Mouse (Mus musculus) hindbrain, embryonic 16.5 days (tissue): ENCODE measurements around the gene Hsf2bp. TPM values are rescaled to one million over a fixed set of nuclear protein-coding genes. Genes with fewer than 3 reads are reported as not detected.

ENCODE experiments used
- ATAC-seq: fragments of 200-750 bp; cut with Nextera tagmentation; 2 replicates; pipeline ENCODE4 v1.8.0; 2017; ENCODE audit warnings: moderate TSS enrichment, moderate library complexity
- H3K27ac ChIP-seq: fragments of 300-500 bp; sonication (generic); 2 replicates; pipeline ENCODE4 v1.5.1; 2014; ENCODE audit warnings: low read depth, mild to moderate bottlenecking, control low read depth, low read length, moderate library complexity
- H3K27me3 ChIP-seq: fragments of 300-500 bp; sonication (generic); replicated peaks from 2 replicates; pipeline ENCODE4 v1.6.1; 2014; ENCODE audit warnings: low read length; ENCODE audit not compliant: control insufficient read depth, insufficient read depth
- H3K36me3 ChIP-seq: fragments of 300-500 bp; sonication (generic); 2 replicates; pipeline ENCODE4 v1.6.1; 2014; ENCODE audit warnings: mild to moderate bottlenecking, low read length, moderate library complexity, mixed read lengths; ENCODE audit not compliant: control insufficient read depth, insufficient read depth
- H3K4me1 ChIP-seq: fragments of 300-500 bp; sonication (generic); 2 replicates; pipeline ENCODE4 v1.6.1; 2014; ENCODE audit warnings: low read depth, low read length; ENCODE audit not compliant: control insufficient read depth, insufficient read depth
- H3K4me2 ChIP-seq: fragments of 300-500 bp; sonication (generic); 2 replicates; pipeline ENCODE4 v1.6.1; 2014; ENCODE audit warnings: mild to moderate bottlenecking, low read length, control low read depth, moderate library complexity
- H3K4me3 ChIP-seq: fragments of 300-500 bp; sonication (generic); 2 replicates; pipeline ENCODE4 v1.5.1; 2014; ENCODE audit warnings: mild to moderate bottlenecking, low read length, control low read depth, moderate library complexity
- H3K9ac ChIP-seq: fragments of 300-500 bp; sonication (generic); 2 replicates; pipeline ENCODE4 v1.6.1; 2014; ENCODE audit warnings: low read depth, mild to moderate bottlenecking, control low read depth, low read length, moderate library complexity
- H3K9me3 ChIP-seq: fragments of 300-500 bp; sonication (generic); 2 replicates; pipeline ENCODE4 v1.6.1; 2014; ENCODE audit warnings: mild to moderate bottlenecking, low read length, moderate library complexity; ENCODE audit not compliant: control insufficient read depth
- WGBS: fragments of 180-500 bp; shearing (Covaris S2); extraction: QIAGEN DNeasy Blood & Tissue Kit; methylation state at CpG from one replicate; pipeline ENCODE4 v1.1.7; 2014; 5-methylcytosine and 5-hydroxymethylcytosine counted together
- polyA plus RNA-seq: library from polyadenylated mRNA; unstranded; fragments of >200 nt; fragmentation: Nextera tagmentation; extraction: Ambion mirVana; gene quantifications from 2 replicates; pipeline ENCODE4 v1.2.1, GENCODE M21; 2015

Gene Hsf2bp
- polyA plus RNA-seq, 1 experiment from 2014 or later, result 0.30 TPM

GRCm38 (mm10) chr17:31902630-31903198, 133.4 kb downstream of the Hsf2bp start:
- no peaks in the 10 kb centered on the region for H3K27me3 ChIP-seq
- H3K9ac ChIP-seq, result no peak overlapping the region
- no peak overlapping the region for H3K4me3 ChIP-seq
- no peak for ATAC-seq
- H3K4me1 ChIP-seq, result no peaks in the 10 kb centered on the region
- H3K27ac ChIP-seq, result no peak overlapping the region
- no peaks in the 10 kb centered on the region for H3K9me3 ChIP-seq
- H3K36me3 ChIP-seq, result no peaks in the 10 kb centered on the region
- H3K4me2 ChIP-seq, result no peak overlapping the region
- 94% methylated on average over 3 of the region's 3 CpGs for WGBS

GRCm38 (mm10) chr17:31901461-31902204, 134.5 kb downstream of the Hsf2bp start:
- Histone ChIP-seq H3K4me1 (no peaks in the 10 kb centered on the region), H3K9ac (no peak overlapping the region), H3K36me3 (no peaks in the 10 kb centered on the region), H3K27me3 (no peaks in the 10 kb centered on the region), H3K27ac (no peak overlapping the region), H3K4me2 (no peak overlapping the region), H3K4me3 (no peak overlapping the region), H3K9me3 (no peaks in the 10 kb centered on the region)
- no peak for ATAC-seq
- WGBS, result 81% methylated on average over 11 of the region's 11 CpGs

GRCm38 (mm10) chr17:31898941-31899340, 137.2 kb downstream of the Hsf2bp start:
- Histone ChIP-seq H3K36me3 (no peaks in the 10 kb centered on the region), H3K27me3 (no peaks in the 10 kb centered on the region), H3K27ac (no peak overlapping the region), H3K4me3 (no peak overlapping the region), H3K9me3 (no peaks in the 10 kb centered on the region), H3K4me2 (no peak overlapping the region), H3K9ac (no peak overlapping the region), H3K4me1 (no peaks in the 10 kb centered on the region)
- WGBS, result 68% methylated on average over 5 of the region's 5 CpGs
- no peak for ATAC-seq

GRCm38 (mm10) chr17:31897186-31897793, 138.9 kb downstream of the Hsf2bp start:
- Histone ChIP-seq H3K27ac (no peak overlapping the region), H3K27me3 (no peaks in the 10 kb centered on the region), H3K36me3 (no peaks in the 10 kb centered on the region), H3K9ac (no peak overlapping the region), H3K4me1 (peaks cover 3% of the 10 kb centered on the region; the same call in 1 of the 2 replicates), H3K9me3 (no peaks in the 10 kb centered on the region), H3K4me3 (no peak overlapping the region), H3K4me2 (no peak overlapping the region)
- 87% methylated on average over 4 of the region's 4 CpGs for WGBS
- no peak for ATAC-seq

GRCm38 (mm10) chr17:31896751-31897150, 139.4 kb downstream of the Hsf2bp start:
- no peak overlapping the region for H3K9ac ChIP-seq
- H3K4me3 ChIP-seq, result no peak overlapping the region
- no peaks in the 10 kb centered on the region for H3K9me3 ChIP-seq
- ATAC-seq, result no peak
- no peak overlapping the region for H3K4me2 ChIP-seq
- peaks cover 3% of the 10 kb centered on the region; the same call in 1 of the 2 replicates for H3K4me1 ChIP-seq
- 83% methylated on average over 3 of the region's 3 CpGs for WGBS
- H3K27ac ChIP-seq, result no peak overlapping the region
- no peaks in the 10 kb centered on the region for H3K36me3 ChIP-seq
- no peaks in the 10 kb centered on the region for H3K27me3 ChIP-seq

- ATAC-seq, result no peak
- Histone ChIP-seq H3K4me3 (no peak overlapping the region), H3K9me3 (no peaks in the 10 kb centered on the region), H3K27ac (no peak overlapping the region), H3K9ac (no peak overlapping the region), H3K27me3 (no peaks in the 10 kb centered on the region), H3K4me2 (no peak overlapping the region), H3K36me3 (no peaks in the 10 kb centered on the region), H3K4me1 (peaks cover 3% of the 10 kb centered on the region; the same call in 1 of the 2 replicates)
- 95% methylated on average over 7 of the region's 7 CpGs for WGBS
Measured at GRCm38 (mm10) chr17:31896311-31896710, 139.8 kb downstream of the Hsf2bp start.

Other genes with a start within 250 kb of the Hsf2bp start
- gene Sik1, start 180.5 kb downstream of the Hsf2bp start, polyA plus RNA-seq, result 16.2 and 17.4 TPM in 2 replicates
- gene Rrp1b, start 249 bp downstream of the Hsf2bp start, polyA plus RNA-seq, result 33.4 and 34.4 TPM in 2 replicates
- 7.2 and 8.6 TPM in 2 replicates for gene Notch3, start 130.5 kb upstream of the Hsf2bp start, polyA plus RNA-seq
- 0.29 and 0.40 TPM in 2 replicates for gene Ephx3, start 153.2 kb upstream of the Hsf2bp start, polyA plus RNA-seq
- gene Brd4, start 248.4 kb upstream of the Hsf2bp start, polyA plus RNA-seq, result 72.9 and 92.7 TPM in 2 replicates